Mouse (Mus musculus) hindbrain, embryonic 12.5 days (tissue): Measurements from ENCODE around the gene Arhgap40. TPM values are rescaled to one million over a fixed set of nuclear protein-coding genes. Genes with fewer than 3 reads are reported as not detected.

Source experiments
- ATAC-seq: fragments of 200-750 bp; cut with Nextera tagmentation; 2 replicates; pipeline ENCODE4 v1.8.0; 2017; ENCODE audit warnings: moderate TSS enrichment; ENCODE audit not compliant: low FRiP score
- H3K27ac ChIP-seq: fragments of 300-500 bp; sonication (generic); 2 replicates; pipeline ENCODE4 v1.5.1; 2016; ENCODE audit warnings: mild to moderate bottlenecking
- H3K27me3 ChIP-seq: fragments of 300-500 bp; sonication (generic); 2 replicates; pipeline ENCODE4 v1.6.1; 2016; ENCODE audit warnings: mild to moderate bottlenecking
- H3K36me3 ChIP-seq: fragments of 300-500 bp; sonication (generic); 2 replicates; pipeline ENCODE4 v1.6.1; 2016; ENCODE audit warnings: mild to moderate bottlenecking
- H3K4me1 ChIP-seq: fragments of 300-500 bp; sonication (generic); 2 replicates; pipeline ENCODE4 v1.6.1; 2016
- H3K4me2 ChIP-seq: fragments of 300-500 bp; sonication (generic); replicated peaks from 2 replicates; pipeline ENCODE4 v1.6.1; 2016; ENCODE audit warnings: mild to moderate bottlenecking
- H3K4me3 ChIP-seq: fragments of 300-500 bp; sonication (generic); 2 replicates; pipeline ENCODE4 v1.5.1; 2016; ENCODE audit warnings: mild to moderate bottlenecking
- H3K9ac ChIP-seq: fragments of 300-500 bp; sonication (generic); 2 replicates; pipeline ENCODE4 v1.6.1; 2016; ENCODE audit warnings: mild to moderate bottlenecking, moderate library complexity
- H3K9me3 ChIP-seq: fragments of 300-500 bp; sonication (generic); replicated peaks from 2 replicates; pipeline ENCODE4 v1.6.1; 2016; ENCODE audit warnings: mild to moderate bottlenecking
- WGBS: fragments of 180-500 bp; shearing (Covaris S2); methylation state at CpG from one replicate; pipeline ENCODE4 v1.1.7; 2016; 5-methylcytosine and 5-hydroxymethylcytosine counted together
- polyA plus RNA-seq: library from polyadenylated mRNA; unstranded; fragments of >200 nt; fragmentation: Nextera tagmentation; extraction: Ambion mirVana; gene quantifications from 2 replicates; pipeline ENCODE4 v1.2.1, GENCODE M21; 2016

The Arhgap40 gene
- 0.40 TPM in 1 of 2 replicates, not detected in the other for polyA plus RNA-seq

GRCm38 (mm10) chr2:158512528-158512927, at the start of gene Arhgap40:
TSS of gene Arhgap40 (plus strand) at chr2:158512796.
- Histone ChIP-seq H3K36me3 (no peaks in the 10 kb centered on the region), H3K4me2 (no peak within 1 kb of the TSS), H3K27me3 (no peaks in the 10 kb centered on the region), H3K9ac (no peak within 1 kb of the TSS), H3K9me3 (no peaks in the 10 kb centered on the region), H3K4me3 (no peak within 1 kb of the TSS), H3K27ac (no peak within 1 kb of the TSS), H3K4me1 (no peaks in the 10 kb centered on the region)
- WGBS: 88% methylated on average over 10 of the region's 10 CpGs
- ATAC-seq: no peak

- H3K9ac ChIP-seq: no peak overlapping the region
- no peaks in the 10 kb centered on the region for H3K27me3 ChIP-seq
- ATAC-seq: no peak
- H3K4me3 ChIP-seq: no peak overlapping the region
- no peaks in the 10 kb centered on the region for H3K9me3 ChIP-seq
- H3K4me1 ChIP-seq: no peaks in the 10 kb centered on the region
- no peak overlapping the region for H3K27ac ChIP-seq
- H3K4me2 ChIP-seq: no peak overlapping the region
- H3K36me3 ChIP-seq: peaks cover 44% of the 10 kb centered on the region
- WGBS: 90% methylated on average over 1 of the region's 1 CpGs
Observed at GRCm38 (mm10) chr2:158474159-158474558, 38.4 kb upstream of the Arhgap40 start.

GRCm38 (mm10) chr2:158477640-158478039, 35.0 kb upstream of the Arhgap40 start:
- Histone ChIP-seq H3K9ac (no peak overlapping the region), H3K27me3 (no peaks in the 10 kb centered on the region), H3K27ac (no peak overlapping the region), H3K4me1 (no peaks in the 10 kb centered on the region), H3K4me3 (no peak overlapping the region), H3K9me3 (no peaks in the 10 kb centered on the region), H3K4me2 (no peak overlapping the region), H3K36me3 (peaks cover 55% of the 10 kb centered on the region)
- WGBS: 74% methylated on average over 3 of the region's 3 CpGs
- ATAC-seq: no peak

- ATAC-seq: no peak
- 88% methylated on average over 5 of the region's 5 CpGs for WGBS
- no peaks in the 10 kb centered on the region for H3K4me1 ChIP-seq
- H3K4me3 ChIP-seq: no peak overlapping the region
- no peak overlapping the region for H3K9ac ChIP-seq
- no peak overlapping the region for H3K27ac ChIP-seq
- H3K4me2 ChIP-seq: no peak overlapping the region
- no peaks in the 10 kb centered on the region for H3K9me3 ChIP-seq
- H3K36me3 ChIP-seq: peaks cover 47% of the 10 kb centered on the region
- no peaks in the 10 kb centered on the region for H3K27me3 ChIP-seq
Observed at GRCm38 (mm10) chr2:158498457-158498856, 14.1 kb upstream of the Arhgap40 start.

- peaks cover 18% of the 10 kb centered on the region; the same call in 1 of the 2 replicates for H3K36me3 ChIP-seq
- no peak within 1 kb of the TSS for H3K4me2 ChIP-seq
- no peak within 1 kb of the TSS for H3K27ac ChIP-seq
- H3K9ac ChIP-seq: no peak within 1 kb of the TSS
- WGBS: 78% methylated on average over 11 of the region's 11 CpGs
- H3K9me3 ChIP-seq: no peaks in the 10 kb centered on the region
- no peak within 1 kb of the TSS for H3K4me3 ChIP-seq
- no peaks in the 10 kb centered on the region for H3K27me3 ChIP-seq
- H3K4me1 ChIP-seq: no peaks in the 10 kb centered on the region
- no peak for ATAC-seq
Observed at GRCm38 (mm10) chr2:158501836-158502812, 10.5 kb upstream of the Arhgap40 start, which contains the start of gene Adig. TSS of gene Adig (plus strand) at chr2:158502612.

- Histone ChIP-seq H3K27me3 (no peaks in the 10 kb centered on the region), H3K9me3 (no peaks in the 10 kb centered on the region), H3K4me2 (no peak overlapping the region), H3K4me1 (no peaks in the 10 kb centered on the region), H3K36me3 (peaks cover 9% of the 10 kb centered on the region; the same call in 1 of the 2 replicates), H3K9ac (no peak overlapping the region), H3K4me3 (no peak overlapping the region), H3K27ac (no peak overlapping the region)
- no peak for ATAC-seq
- 88% methylated on average over 7 of the region's 7 CpGs for WGBS
Observed at GRCm38 (mm10) chr2:158503226-158503625, 9.4 kb upstream of the Arhgap40 start.

GRCm38 (mm10) chr2:158503671-158504070, 8.9 kb upstream of the Arhgap40 start:
- Histone ChIP-seq H3K4me2 (no peak overlapping the region), H3K4me3 (no peak overlapping the region), H3K27ac (no peak overlapping the region), H3K9me3 (no peaks in the 10 kb centered on the region), H3K4me1 (no peaks in the 10 kb centered on the region), H3K9ac (no peak overlapping the region), H3K27me3 (no peaks in the 10 kb centered on the region), H3K36me3 (0 out of 2 replicates have a peak, but pooled peaks cover 5% of the 10 kb centered on the region)
- 77% methylated on average over 4 of the region's 4 CpGs for WGBS
- no peak for ATAC-seq

GRCm38 (mm10) chr2:158506475-158506874, 6.1 kb upstream of the Arhgap40 start:
- no peak for ATAC-seq
- H3K9ac ChIP-seq: no peak overlapping the region
- no peak overlapping the region for H3K4me2 ChIP-seq
- 87% methylated on average over 5 of the region's 5 CpGs for WGBS
- no peaks in the 10 kb centered on the region for H3K36me3 ChIP-seq
- no peak overlapping the region for H3K4me3 ChIP-seq
- no peaks in the 10 kb centered on the region for H3K9me3 ChIP-seq
- no peaks in the 10 kb centered on the region for H3K27me3 ChIP-seq
- H3K27ac ChIP-seq: no peak overlapping the region
- H3K4me1 ChIP-seq: no peaks in the 10 kb centered on the region

GRCm38 (mm10) chr2:158507046-158507445, 5.5 kb upstream of the Arhgap40 start:
- Histone ChIP-seq H3K4me2 (no peak overlapping the region), H3K4me1 (no peaks in the 10 kb centered on the region), H3K4me3 (no peak overlapping the region), H3K9me3 (no peaks in the 10 kb centered on the region), H3K27me3 (no peaks in the 10 kb centered on the region), H3K27ac (no peak overlapping the region), H3K9ac (no peak overlapping the region), H3K36me3 (no peaks in the 10 kb centered on the region)
- WGBS: 92% methylated on average over 10 of the region's 10 CpGs
- ATAC-seq: no peak

GRCm38 (mm10) chr2:158510665-158511064, 1.9 kb upstream of the Arhgap40 start:
- Histone ChIP-seq H3K4me1 (no peaks in the 10 kb centered on the region), H3K27ac (no peak overlapping the region), H3K4me3 (no peak overlapping the region), H3K36me3 (no peaks in the 10 kb centered on the region), H3K27me3 (no peaks in the 10 kb centered on the region), H3K9ac (no peak overlapping the region), H3K9me3 (no peaks in the 10 kb centered on the region), H3K4me2 (no peak overlapping the region)
- ATAC-seq: no peak
- WGBS: 83% methylated on average over 6 of the region's 6 CpGs

GRCm38 (mm10) chr2:158513821-158514336, 1.3 kb downstream of the Arhgap40 start:
- ATAC-seq: no peak

GRCm38 (mm10) chr2:158518583-158518982, 6.0 kb downstream of the Arhgap40 start:
- Histone ChIP-seq H3K4me3 (no peak overlapping the region), H3K9me3 (no peaks in the 10 kb centered on the region), H3K4me1 (no peaks in the 10 kb centered on the region), H3K4me2 (no peak overlapping the region), H3K27ac (no peak overlapping the region), H3K27me3 (no peaks in the 10 kb centered on the region), H3K9ac (no peak overlapping the region), H3K36me3 (no peaks in the 10 kb centered on the region)
- no peak for ATAC-seq
- WGBS: 66% methylated on average over 6 of the region's 6 CpGs

More at GRCm38 (mm10) chr2:158513821-158514336, 1.3 kb downstream of the Arhgap40 start:
- 82% methylated on average over 12 of the region's 12 CpGs for WGBS
- H3K9me3 ChIP-seq: no peaks in the 10 kb centered on the region
- H3K27me3 ChIP-seq: no peaks in the 10 kb centered on the region
- no peaks in the 10 kb centered on the region for H3K4me1 ChIP-seq
- H3K9ac ChIP-seq: no peak overlapping the region
- H3K4me2 ChIP-seq: no peak overlapping the region
- H3K27ac ChIP-seq: no peak overlapping the region
- no peak overlapping the region for H3K4me3 ChIP-seq
- H3K36me3 ChIP-seq: no peaks in the 10 kb centered on the region
